Mouse (Mus musculus): ENCODE data around the gene Kank1. TPM values are rescaled to one million over a fixed set of nuclear protein-coding genes. Genes with fewer than 3 reads are reported as not detected.
"Not testable (repeated sequence)": the region's sequence is repeated elsewhere in the genome, so short reads cannot be mapped to it uniquely, and the experiment has no call there.

Gene Kank1
- total RNA-seq, 1 experiment from 2014 or later = not detected

GRCm38 (mm10) chr19:25447373-25447772, 210.6 kb downstream of the Kank1 start:
- ATAC-seq (replicated peaks; ENCODE audit: insufficient number of reproducible peaks, low FRiP score, low TSS enrichment, poor library complexity, severe bottlenecking) = no peak

GRCm38 (mm10) chr19:25450869-25451629, 214.3 kb downstream of the Kank1 start:
- ATAC-seq (replicated peaks; ENCODE audit: insufficient number of reproducible peaks, low FRiP score, low TSS enrichment, poor library complexity, severe bottlenecking) = no peak

- ATAC-seq (replicated peaks; ENCODE audit: insufficient number of reproducible peaks, low FRiP score, low TSS enrichment, poor library complexity, severe bottlenecking) = no peak
Observed at GRCm38 (mm10) chr19:25453146-25453545, 216.4 kb downstream of the Kank1 start.

GRCm38 (mm10) chr19:25460760-25461159, 224.0 kb downstream of the Kank1 start:
- ATAC-seq (replicated peaks; ENCODE audit: insufficient number of reproducible peaks, low FRiP score, low TSS enrichment, poor library complexity, severe bottlenecking) = no peak

- no peak for ATAC-seq (replicated peaks; ENCODE audit: insufficient number of reproducible peaks, low FRiP score, low TSS enrichment, poor library complexity, severe bottlenecking)
Observed at GRCm38 (mm10) chr19:25461553-25462320, 225.0 kb downstream of the Kank1 start.

GRCm38 (mm10) chr19:25475806-25476205, 239.0 kb downstream of the Kank1 start:
- ATAC-seq (replicated peaks; ENCODE audit: insufficient number of reproducible peaks, low FRiP score, low TSS enrichment, poor library complexity, severe bottlenecking) = not testable (repeated sequence)

GRCm38 (mm10) chr19:25479152-25479669, 242.4 kb downstream of the Kank1 start:
- ATAC-seq (replicated peaks; ENCODE audit: insufficient number of reproducible peaks, low FRiP score, low TSS enrichment, poor library complexity, severe bottlenecking) = no peak

GRCm38 (mm10) chr19:25480820-25481219, 244.0 kb downstream of the Kank1 start:
- no peak for ATAC-seq (replicated peaks; ENCODE audit: insufficient number of reproducible peaks, low FRiP score, low TSS enrichment, poor library complexity, severe bottlenecking)

Other genes starting within 250 kb of the Kank1 start
- 92.8 to 147 TPM (median 110 TPM) in 3 replicates for gene Dock8, start 237.4 kb upstream of the Kank1 start, total RNA-seq (2017)